Mouse (Mus musculus): ENCODE measurements around the gene Tfap2b. TPM values are rescaled to one million over a fixed set of nuclear protein-coding genes. Genes with fewer than 3 reads are reported as not detected.

Gene Tfap2b
- total and polyA plus RNA-seq, 3 experiments, result not detected

GRCm38 (mm10) chr1:19212691-19213090 is 4.0 kb downstream of the Tfap2b start:
- TF ChIP-seq MAX (IDR thresholded peaks at IDR 0.05; ENCODE audit: low read length) (no peak), JUN (IDR thresholded peaks at IDR 0.05; ENCODE audit: insufficient read depth, low read depth, low read length) (no peak), MEF2A (IDR thresholded peaks at IDR 0.05; ENCODE audit: borderline replicate concordance, low read depth, low read length) (no peak), CTCF (conservative IDR thresholded peaks at IDR 0.05 in 1 of 2, IDR thresholded peaks at IDR 0.05 in 1 of 2; ENCODE audit: low read depth in 2 of 2, low read length in 2 of 2) (no peak), EP300 (IDR thresholded peaks at IDR 0.05; ENCODE audit: low read length) (no peak), USF2 (conservative IDR thresholded peaks at IDR 0.05; ENCODE audit: low read depth, low read length) (no peak), HCFC1 (IDR thresholded peaks at IDR 0.05; ENCODE audit: low read depth, low read length) (no peak), MYC (IDR thresholded peaks at IDR 0.05; ENCODE audit: low read depth, low read length) (no peak), PAX5 (IDR thresholded peaks at IDR 0.05; ENCODE audit: low read length) (no peak), CHD2 (IDR thresholded peaks at IDR 0.05; ENCODE audit: low read length) (no peak), E2F4 (IDR thresholded peaks at IDR 0.05; ENCODE audit: insufficient replicate concordance, low read depth, low read length) (no peak), BHLHE40 (IDR thresholded peaks at IDR 0.05; ENCODE audit: low read depth, low read length) (no peak), MAZ (IDR thresholded peaks at IDR 0.05; ENCODE audit: low read depth, low read length) (no peak), ZMIZ1 (IDR thresholded peaks at IDR 0.05; ENCODE audit: low read depth, low read length) (no peak), ZC3H11A (IDR thresholded peaks at IDR 0.05; ENCODE audit: low read depth, low read length) (no peak), ZKSCAN1 (IDR thresholded peaks at IDR 0.05; ENCODE audit: borderline replicate concordance, low read depth, low read length) (no peak)
- Histone ChIP-seq H3K36me3 (replicated peaks in 1 of 2; ENCODE audit: control insufficient read depth in 1 of 2, insufficient read depth in 1 of 2, low read length in 1 of 2) (no peaks in the 10 kb centered on the region), H3K4me3 (replicated peaks in 1 of 3; ENCODE audit: low read depth in 2 of 3, low read length in 2 of 3, poor library complexity in 1 of 3) (no peak overlapping the region), H3K9me3 (replicated peaks; ENCODE audit: low read length) (peaks cover 58% of the 10 kb centered on the region), H3K4me2 (ENCODE audit: insufficient read depth, low read depth, poor library complexity, severe bottlenecking) (no peak overlapping the region), H3K4me1 (ENCODE audit: control insufficient read depth in 1 of 2, insufficient read depth in 2 of 2) (no peaks in the 10 kb centered on the region), H3K9ac (ENCODE audit: insufficient read depth, low read depth) (no peak overlapping the region), H3K27me3 (replicated peaks) (no peaks in the 10 kb centered on the region), H3K79me2 (replicated peaks; ENCODE audit: control insufficient read depth, extremely low read depth, insufficient read depth, poor library complexity, severe bottlenecking) (no peaks in the 10 kb centered on the region), H3K27ac (ENCODE audit: insufficient read depth, low read depth) (no peak overlapping the region)
- dilution Hi-C loops (cut with MboI; ENCODE audit: extremely low pct_ligation_motif_present, extremely low pct_unique_long_range_greater_than_20kb, low sequenced_read_pairs) (no loop called here), in situ Hi-C loops (cut with MboI; ENCODE audit: low pct_ligation_motif_present, low pct_unique_long_range_greater_than_20kb, low sequenced_read_pairs) (no loop called here)
- no peak for DNase-seq (ENCODE audit: extremely low read depth)

DNA sequence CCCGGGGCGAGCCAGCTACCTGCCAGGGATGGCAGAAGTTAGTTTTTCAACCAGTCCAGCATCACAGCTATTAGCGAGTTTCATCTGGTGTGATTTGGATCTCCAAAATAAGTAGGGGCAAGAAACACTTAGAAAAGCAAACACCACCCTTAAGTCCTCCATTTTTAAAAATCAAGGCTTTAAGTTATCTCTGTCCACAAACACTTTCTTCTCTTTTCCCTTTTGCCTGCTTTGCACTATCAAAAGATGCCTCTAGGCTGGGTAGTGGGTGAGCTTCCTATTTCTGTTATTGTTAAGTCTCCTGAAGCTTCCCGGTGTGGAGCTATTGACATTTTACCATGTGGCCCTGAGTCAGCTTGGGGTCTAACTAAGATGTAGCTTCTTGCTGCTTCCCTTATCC is 4.5 kb downstream of the Tfap2b start:
- no peak for DNase-seq (ENCODE audit: extremely low read depth)
- Histone ChIP-seq H3K9ac (ENCODE audit: insufficient read depth, low read depth) (no peak overlapping the region), H3K4me3 (replicated peaks in 1 of 3; ENCODE audit: low read depth in 2 of 3, low read length in 2 of 3, poor library complexity in 1 of 3) (no peak overlapping the region), H3K27me3 (replicated peaks) (no peaks in the 10 kb centered on the region), H3K36me3 (replicated peaks in 1 of 2; ENCODE audit: control insufficient read depth in 1 of 2, insufficient read depth in 1 of 2, low read length in 1 of 2) (no peaks in the 10 kb centered on the region), H3K79me2 (replicated peaks; ENCODE audit: control insufficient read depth, extremely low read depth, insufficient read depth, poor library complexity, severe bottlenecking) (no peaks in the 10 kb centered on the region), H3K9me3 (replicated peaks; ENCODE audit: low read length) (peaks cover 63% of the 10 kb centered on the region), H3K4me1 (ENCODE audit: control insufficient read depth in 1 of 2, insufficient read depth in 2 of 2) (no peaks in the 10 kb centered on the region), H3K4me2 (ENCODE audit: insufficient read depth, low read depth, poor library complexity, severe bottlenecking) (no peak overlapping the region), H3K27ac (ENCODE audit: insufficient read depth, low read depth) (no peak overlapping the region)
- in situ Hi-C loops (cut with MboI; ENCODE audit: low pct_ligation_motif_present, low pct_unique_long_range_greater_than_20kb, low sequenced_read_pairs) (no loop called here), dilution Hi-C loops (cut with MboI; ENCODE audit: extremely low pct_ligation_motif_present, extremely low pct_unique_long_range_greater_than_20kb, low sequenced_read_pairs) (no loop called here)
- TF ChIP-seq HCFC1 (IDR thresholded peaks at IDR 0.05; ENCODE audit: low read depth, low read length), result no peak
- TF ChIP-seq MAZ (IDR thresholded peaks at IDR 0.05; ENCODE audit: low read depth, low read length), result no peak
- no peak for TF ChIP-seq ZNF384 (IDR thresholded peaks at IDR 0.05; ENCODE audit: low read depth, low read length)
- no peak for TF ChIP-seq UBTF (IDR thresholded peaks at IDR 0.05; ENCODE audit: low read depth, low read length)
- TF ChIP-seq MAFK (IDR thresholded peaks at IDR 0.05; ENCODE audit: insufficient replicate concordance, low read length), result no peak
- TF ChIP-seq ETS1 (conservative IDR thresholded peaks at IDR 0.05; ENCODE audit: low read depth, low read length), result no peak
- no peak for TF ChIP-seq RAD21 (IDR thresholded peaks at IDR 0.05; ENCODE audit: low read depth, low read length)
- TF ChIP-seq MXI1 (IDR thresholded peaks at IDR 0.05; ENCODE audit: low read depth, low read length), result no peak
- no peak for TF ChIP-seq JUN (IDR thresholded peaks at IDR 0.05; ENCODE audit: insufficient read depth, low read depth, low read length)
- no peak for TF ChIP-seq SMC3 (IDR thresholded peaks at IDR 0.05; ENCODE audit: low read depth, low read length)

All from CH12.LX (cell line).